Mouse (Mus musculus): ENCODE measurements around the gene C2cd4c.

C2cd4c gene

DNA sequence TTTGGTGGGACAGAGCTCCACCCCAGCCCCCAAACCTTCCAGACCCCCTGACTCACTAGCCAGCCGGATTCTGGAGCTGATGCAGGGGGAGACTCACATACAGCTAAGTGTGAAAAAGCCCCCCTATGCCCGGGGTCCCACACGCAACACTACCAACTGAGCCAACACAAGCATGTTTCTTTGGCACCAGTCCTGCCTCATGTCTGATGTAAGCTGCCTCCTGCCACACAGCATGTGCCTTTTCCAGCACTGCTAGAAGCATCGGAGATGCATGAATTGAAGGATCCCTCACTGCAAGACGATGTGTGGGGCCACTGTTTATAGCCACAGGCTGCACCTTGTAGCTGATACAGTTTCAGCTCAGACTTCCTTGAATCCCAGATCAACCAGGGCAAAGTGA lies 14.6 kb upstream of the C2cd4c start:
- Histone ChIP-seq H3K36me3 (ENCODE audit: control insufficient read depth, insufficient read depth, low read length, poor library complexity, severe bottlenecking) (no peaks in the 10 kb centered on the region), H3K27me3 (ENCODE audit: control insufficient read depth, insufficient read depth, low read length, poor library complexity, severe bottlenecking) (no peaks in the 10 kb centered on the region)
- DNase-seq (ENCODE audit: low read depth, low spot score) = no peak

GRCm38 (mm10) chr10:79626156-79626555 lies 12.3 kb upstream of the C2cd4c start:
- Histone ChIP-seq H3K36me3 (ENCODE audit: control insufficient read depth, insufficient read depth, low read length, poor library complexity, severe bottlenecking) (no peaks in the 10 kb centered on the region), H3K27me3 (ENCODE audit: control insufficient read depth, insufficient read depth, low read length, poor library complexity, severe bottlenecking) (no peaks in the 10 kb centered on the region; the same call in 1 of the 2 replicates)
- DNase-seq (ENCODE audit: low read depth, low spot score) = no peak

- DNase-seq (ENCODE audit: low read depth, low spot score) = no peak
- Histone ChIP-seq H3K27me3 (ENCODE audit: control insufficient read depth, insufficient read depth, low read length, poor library complexity, severe bottlenecking) (no peaks in the 10 kb centered on the region; the same call in 1 of the 2 replicates), H3K36me3 (ENCODE audit: control insufficient read depth, insufficient read depth, low read length, poor library complexity, severe bottlenecking) (no peaks in the 10 kb centered on the region)
Observed at GRCm38 (mm10) chr10:79625398-79625797, 11.6 kb upstream of the C2cd4c start.

- no peak for DNase-seq (ENCODE audit: low read depth, low spot score)
- no peaks in the 10 kb centered on the region; the same call in 1 of the 2 replicates for H3K27me3 ChIP-seq (ENCODE audit: control insufficient read depth, insufficient read depth, low read length, poor library complexity, severe bottlenecking)
- H3K36me3 ChIP-seq (ENCODE audit: control insufficient read depth, insufficient read depth, low read length, poor library complexity, severe bottlenecking) = no peaks in the 10 kb centered on the region
Observed at GRCm38 (mm10) chr10:79623950-79624349, 10.1 kb upstream of the C2cd4c start.

GRCm38 (mm10) chr10:79616376-79616775 lies 2.6 kb upstream of the C2cd4c start:
- Histone ChIP-seq H3K36me3 (ENCODE audit: control insufficient read depth, insufficient read depth, low read length, poor library complexity, severe bottlenecking) (no peaks in the 10 kb centered on the region), H3K27me3 (ENCODE audit: control insufficient read depth, insufficient read depth, low read length, poor library complexity, severe bottlenecking) (no peaks in the 10 kb centered on the region; the same call in 1 of the 2 replicates)
- no peak for DNase-seq (ENCODE audit: low read depth, low spot score)

GRCm38 (mm10) chr10:79615860-79616259 lies 2.0 kb upstream of the C2cd4c start:
- no peak for DNase-seq (ENCODE audit: low read depth, low spot score)
- no peaks in the 10 kb centered on the region; the same call in 1 of the 2 replicates for H3K27me3 ChIP-seq (ENCODE audit: control insufficient read depth, insufficient read depth, low read length, poor library complexity, severe bottlenecking)

GRCm38 (mm10) chr10:79614305-79614643 lies 449 bp upstream of the C2cd4c start:
- no peaks in the 10 kb centered on the region; the same call in 1 of the 2 replicates for H3K27me3 ChIP-seq (ENCODE audit: control insufficient read depth, insufficient read depth, low read length, poor library complexity, severe bottlenecking)
- H3K36me3 ChIP-seq (ENCODE audit: control insufficient read depth, insufficient read depth, low read length, poor library complexity, severe bottlenecking) = no peaks in the 10 kb centered on the region
- DNase-seq (ENCODE audit: low read depth, low spot score) = no peak

More at GRCm38 (mm10) chr10:79615860-79616259, 2.0 kb upstream of the C2cd4c start:
- no peaks in the 10 kb centered on the region for H3K36me3 ChIP-seq (ENCODE audit: control insufficient read depth, insufficient read depth, low read length, poor library complexity, severe bottlenecking)

GRCm38 (mm10) chr10:79612192-79613135 lies 1.4 kb downstream of the C2cd4c start:
- no peak for DNase-seq (ENCODE audit: low read depth, low spot score)
- no peaks in the 10 kb centered on the region for H3K36me3 ChIP-seq (ENCODE audit: control insufficient read depth, insufficient read depth, low read length, poor library complexity, severe bottlenecking)
- H3K27me3 ChIP-seq (ENCODE audit: control insufficient read depth, insufficient read depth, low read length, poor library complexity, severe bottlenecking) = no peaks in the 10 kb centered on the region; the same call in 1 of the 2 replicates

- H3K27me3 ChIP-seq (ENCODE audit: control insufficient read depth, insufficient read depth, low read length, poor library complexity, severe bottlenecking) = no peaks in the 10 kb centered on the region; the same call in 1 of the 2 replicates
- no peaks in the 10 kb centered on the region for H3K36me3 ChIP-seq (ENCODE audit: control insufficient read depth, insufficient read depth, low read length, poor library complexity, severe bottlenecking)
- DNase-seq (ENCODE audit: low read depth, low spot score) = no peak
Observed at GRCm38 (mm10) chr10:79611296-79611695, 2.5 kb downstream of the C2cd4c start.

GRCm38 (mm10) chr10:79609276-79609675 lies 4.5 kb downstream of the C2cd4c start:
- DNase-seq (ENCODE audit: low read depth, low spot score) = no peak
- Histone ChIP-seq H3K27me3 (ENCODE audit: control insufficient read depth, insufficient read depth, low read length, poor library complexity, severe bottlenecking) (no peaks in the 10 kb centered on the region), H3K36me3 (ENCODE audit: control insufficient read depth, insufficient read depth, low read length, poor library complexity, severe bottlenecking) (no peaks in the 10 kb centered on the region)

- no peaks in the 10 kb centered on the region for H3K36me3 ChIP-seq (ENCODE audit: control insufficient read depth, insufficient read depth, low read length, poor library complexity, severe bottlenecking)
Observed at GRCm38 (mm10) chr10:79607892-79608291, 5.9 kb downstream of the C2cd4c start.

GRCm38 (mm10) chr10:79606537-79606936 lies 7.3 kb downstream of the C2cd4c start:
- Histone ChIP-seq H3K36me3 (ENCODE audit: control insufficient read depth, insufficient read depth, low read length, poor library complexity, severe bottlenecking) (no peaks in the 10 kb centered on the region), H3K27me3 (ENCODE audit: control insufficient read depth, insufficient read depth, low read length, poor library complexity, severe bottlenecking) (no peaks in the 10 kb centered on the region)
- DNase-seq (ENCODE audit: low read depth, low spot score) = no peak

More at GRCm38 (mm10) chr10:79607892-79608291, 5.9 kb downstream of the C2cd4c start:
- H3K27me3 ChIP-seq (ENCODE audit: control insufficient read depth, insufficient read depth, low read length, poor library complexity, severe bottlenecking) = no peaks in the 10 kb centered on the region
- no peak for DNase-seq (ENCODE audit: low read depth, low spot score)

- no peaks in the 10 kb centered on the region for H3K27me3 ChIP-seq (ENCODE audit: control insufficient read depth, insufficient read depth, low read length, poor library complexity, severe bottlenecking)
- H3K36me3 ChIP-seq (ENCODE audit: control insufficient read depth, insufficient read depth, low read length, poor library complexity, severe bottlenecking) = no peaks in the 10 kb centered on the region
- no peak for DNase-seq (ENCODE audit: low read depth, low spot score)
Observed at GRCm38 (mm10) chr10:79597936-79598230, 15.9 kb downstream of the C2cd4c start.

DNA sequence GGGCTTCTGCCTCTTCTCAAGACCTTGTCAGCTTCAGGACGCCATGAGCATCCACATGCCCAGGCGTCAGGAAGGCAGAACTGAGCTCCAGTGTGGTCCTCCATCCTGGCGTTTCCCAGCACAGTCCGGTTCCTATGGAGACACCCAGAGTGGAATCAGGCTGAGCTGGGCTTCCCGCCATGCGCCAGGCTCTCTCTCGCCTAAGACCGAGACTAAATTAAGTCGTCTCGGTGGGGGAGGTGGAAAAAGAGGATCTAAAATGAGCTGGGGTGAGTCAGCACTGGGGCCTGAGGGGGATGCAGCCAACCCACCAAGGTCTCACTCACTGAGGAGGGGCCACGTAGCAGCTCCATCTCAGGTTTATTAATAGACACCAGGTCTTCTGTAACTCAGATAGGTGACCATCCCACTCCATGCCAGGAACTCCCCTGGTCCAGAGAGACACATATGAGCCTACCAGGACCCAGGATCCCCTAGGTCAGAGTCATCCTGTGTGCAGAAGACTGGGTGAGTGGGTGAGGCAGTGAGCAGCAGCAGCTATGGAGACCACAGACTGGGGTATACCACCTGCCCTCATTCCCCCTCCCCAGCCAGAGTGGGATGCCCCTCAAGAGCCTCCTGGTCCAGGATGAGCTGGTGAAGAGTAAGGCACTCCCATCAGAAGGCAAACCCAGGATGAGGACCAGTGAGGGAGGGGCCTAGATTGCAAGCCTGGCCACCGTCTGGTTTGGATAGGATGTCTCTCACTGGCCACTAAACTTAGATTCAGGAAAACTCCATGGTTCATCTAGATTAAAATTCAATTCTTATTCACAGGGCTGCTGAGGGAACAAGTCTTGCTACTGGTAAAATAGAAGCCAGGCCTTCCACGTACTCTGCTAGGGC lies 16.5 kb downstream of the C2cd4c start:
- H3K27me3 ChIP-seq (ENCODE audit: control insufficient read depth, insufficient read depth, low read length, poor library complexity, severe bottlenecking) = no peaks in the 10 kb centered on the region
- no peaks in the 10 kb centered on the region for H3K36me3 ChIP-seq (ENCODE audit: control insufficient read depth, insufficient read depth, low read length, poor library complexity, severe bottlenecking)
- no peak for DNase-seq (ENCODE audit: low read depth, low spot score)

DNA sequence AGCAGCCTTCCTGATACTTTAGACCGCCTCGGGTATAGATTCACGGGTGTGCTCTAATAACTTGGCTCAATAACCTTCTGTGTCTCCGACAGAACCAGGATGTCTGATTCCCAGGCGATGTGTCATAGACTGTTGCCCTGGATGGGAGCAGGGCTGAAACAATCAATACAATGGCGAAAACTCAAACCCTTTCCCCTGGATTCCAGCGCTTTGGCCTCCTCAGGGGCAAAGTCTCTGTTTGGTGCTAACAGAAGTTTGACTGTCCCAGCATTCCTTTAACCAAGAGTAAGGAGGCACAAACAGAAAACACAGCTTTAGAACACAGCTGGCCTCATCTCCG lies 18.3 kb downstream of the C2cd4c start:
- Histone ChIP-seq H3K36me3 (ENCODE audit: control insufficient read depth, insufficient read depth, low read length, poor library complexity, severe bottlenecking) (no peaks in the 10 kb centered on the region), H3K27me3 (ENCODE audit: control insufficient read depth, insufficient read depth, low read length, poor library complexity, severe bottlenecking) (no peaks in the 10 kb centered on the region)
- DNase-seq (ENCODE audit: low read depth, low spot score) = no peak

Data from splenic B cell, adult 2 months (primary cell).